Mouse (Mus musculus) v-Abl transformed pro-B cells (cell line): ENCODE results near the gene Tmc2.

Experiments
- in situ Hi-C, 2 experiments: fragments of 400-800 bp; cut with MboI; formaldehyde crosslinking; loops; one replicate each; pipeline ENCODE4 v1.15.1; 2025; ENCODE audit not compliant: unreplicated experiment in 2 of 2

Tmc2 gene

GRCm38 (mm10) chr2:130246912-130247311, 51.9 kb downstream of the Tmc2 start:
- in situ Hi-C loops, result loop anchor here (5.0 to 10.0 kb wide), 3 partner anchors 372 to 575 kb away; no protein-coding TSS in a partner anchor

GRCm38 (mm10) chr2:130248226-130248625, 53.2 kb downstream of the Tmc2 start:
- in situ Hi-C loops, result loop anchor here (5.0 to 10.0 kb wide), 3 partner anchors 373 to 576 kb away; no protein-coding TSS in a partner anchor

GRCm38 (mm10) chr2:130256762-130257161, 61.8 kb downstream of the Tmc2 start:
- in situ Hi-C loops, result no loop called here

GRCm38 (mm10) chr2:130260822-130261221, 65.8 kb downstream of the Tmc2 start:
- in situ Hi-C loops, result no loop called here

GRCm38 (mm10) chr2:130261914-130262313, 66.9 kb downstream of the Tmc2 start:
- in situ Hi-C loops, result no loop called here

GRCm38 (mm10) chr2:130262398-130262797, 67.4 kb downstream of the Tmc2 start:
- in situ Hi-C loops, result no loop called here

GRCm38 (mm10) chr2:130265520-130265919, 70.5 kb downstream of the Tmc2 start:
- in situ Hi-C loops, result no loop called here

- in situ Hi-C loops, result no loop called here
Observed at GRCm38 (mm10) chr2:130268074-130268473, 73.1 kb downstream of the Tmc2 start.

- in situ Hi-C loops, result no loop called here
Observed at GRCm38 (mm10) chr2:130273732-130274131, 78.7 kb downstream of the Tmc2 start.

- in situ Hi-C loops, result no loop called here
Observed at GRCm38 (mm10) chr2:130274149-130274861, 79.3 kb downstream of the Tmc2 start, which contains the start of gene Nop56. TSS of gene Nop56 (plus strand) at chr2:130274430.

- in situ Hi-C loops, result loop anchor here (5.0 to 25.0 kb wide), 2 partner anchors 487 to 987 kb away; partner anchors contain the start of gene Pank2 (in 1 of the 2)
Observed at GRCm38 (mm10) chr2:130274862-130275261, 79.9 kb downstream of the Tmc2 start.

GRCm38 (mm10) chr2:130275649-130276048, 80.7 kb downstream of the Tmc2 start:
- in situ Hi-C loops, result loop anchor here (5.0 to 25.0 kb wide), 2 partner anchors 487 to 987 kb away; partner anchors contain the start of gene Pank2 (in 1 of the 2)

- in situ Hi-C loops, result loop anchor here (5.0 to 25.0 kb wide), 2 partner anchors 483 to 983 kb away; partner anchors contain the start of gene Pank2 (in 1 of the 2)
Observed at GRCm38 (mm10) chr2:130279600-130280091, 84.7 kb downstream of the Tmc2 start.

- in situ Hi-C loops, result loop anchor here in 1 of 2 experiments (25.0 kb wide), 1 partner anchor 982 kb away; the partner anchor contains the start of gene Pank2
Observed at GRCm38 (mm10) chr2:130280224-130280623, 85.2 kb downstream of the Tmc2 start.

- in situ Hi-C loops, result loop anchor here in 1 of 2 experiments (25.0 kb wide), 1 partner anchor 981 kb away; the partner anchor contains the start of gene Pank2
Observed at GRCm38 (mm10) chr2:130280818-130281217, 85.8 kb downstream of the Tmc2 start.

- in situ Hi-C loops, result loop anchor here in 1 of 2 experiments (25.0 kb wide), 1 partner anchor 978 kb away; the partner anchor contains the start of gene Pank2
Observed at GRCm38 (mm10) chr2:130283854-130284654, 89.1 kb downstream of the Tmc2 start, which contains the start of gene Idh3b. TSS of gene Idh3b (minus strand) at chr2:130284547.

- in situ Hi-C loops, result loop anchor here (5.0 to 25.0 kb wide), 3 partner anchors 118 to 973 kb away; partner anchors contain the start of genes 1700020A23Rik (in 1 of the 2), Gm28372 (in 1 of the 2), Pank2 (in 1 of the 2) and Tmem239 (in 1 of the 2)
Observed at GRCm38 (mm10) chr2:130289086-130289485, 94.1 kb downstream of the Tmc2 start.

GRCm38 (mm10) chr2:130291434-130291833, 96.4 kb downstream of the Tmc2 start:
- in situ Hi-C loops, result loop anchor here (5.0 to 25.0 kb wide), 5 partner anchors 71 to 971 kb away; partner anchors contain the start of gene Pank2 (in 1 of the 2)

- in situ Hi-C loops, result loop anchor here (5.0 to 25.0 kb wide), 5 partner anchors 69 to 969 kb away; partner anchors contain the start of gene Pank2 (in 1 of the 2)
Observed at GRCm38 (mm10) chr2:130293009-130293408, 98.0 kb downstream of the Tmc2 start.

GRCm38 (mm10) chr2:130293486-130293885, 98.5 kb downstream of the Tmc2 start:
- in situ Hi-C loops, result loop anchor here (5.0 to 25.0 kb wide), 5 partner anchors 69 to 969 kb away; partner anchors contain the start of gene Pank2 (in 1 of the 2)
